Mouse (Mus musculus): ENCODE measurements around the gene Exosc3.
"Not testable (repeated sequence)": the region's sequence is repeated elsewhere in the genome, so short reads cannot be mapped to it uniquely, and the experiment has no call there.

Exosc3 gene

DNA sequence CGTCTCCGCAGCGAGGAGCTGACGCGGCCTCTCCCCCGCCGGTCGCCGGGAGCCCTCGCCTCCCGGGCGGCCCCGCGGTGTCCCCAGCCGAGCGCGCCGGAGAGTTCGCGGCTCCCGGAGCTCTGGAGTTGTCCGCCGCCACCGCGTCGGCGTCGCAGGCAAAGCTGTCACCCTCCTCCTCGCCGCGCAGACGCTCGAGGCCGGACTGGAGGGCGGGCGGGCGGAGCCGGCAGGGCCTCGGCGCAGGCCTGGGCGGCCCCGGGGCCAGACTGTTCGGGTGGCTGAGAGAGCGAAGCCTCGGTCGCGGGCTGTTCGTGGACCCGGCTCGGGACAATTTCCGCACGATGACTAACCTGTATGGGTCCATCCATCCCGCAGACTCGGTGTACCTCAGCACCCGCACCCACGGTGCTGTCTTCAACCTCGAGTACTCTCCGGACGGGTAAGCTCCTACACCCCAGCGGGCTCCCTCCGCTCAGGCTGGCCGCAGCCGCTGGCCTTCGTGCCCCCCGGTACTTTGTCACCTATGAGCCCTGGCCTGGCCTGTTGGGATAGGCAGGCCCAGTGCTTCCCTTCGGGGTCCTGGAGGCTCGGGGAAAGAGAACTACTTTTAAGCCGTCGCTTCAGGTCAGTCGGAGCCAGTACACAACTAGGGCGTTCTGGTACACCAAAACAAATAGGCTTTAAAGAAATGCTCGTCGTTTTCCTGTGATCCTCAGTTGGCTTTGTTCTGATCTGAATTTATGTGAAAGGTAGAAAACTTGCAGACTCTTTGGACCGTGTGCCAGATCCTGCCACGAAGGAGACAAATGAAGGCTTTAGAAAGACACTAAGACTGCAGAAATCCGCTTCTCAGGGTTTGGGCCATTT lies at the start of gene Exosc3:
Exosc3 (minus strand) TSS at position 447 of the 870 bp plus-strand sequence.
- DNase-seq (ENCODE audit: low spot score) = peak; percentile 14

DNA sequence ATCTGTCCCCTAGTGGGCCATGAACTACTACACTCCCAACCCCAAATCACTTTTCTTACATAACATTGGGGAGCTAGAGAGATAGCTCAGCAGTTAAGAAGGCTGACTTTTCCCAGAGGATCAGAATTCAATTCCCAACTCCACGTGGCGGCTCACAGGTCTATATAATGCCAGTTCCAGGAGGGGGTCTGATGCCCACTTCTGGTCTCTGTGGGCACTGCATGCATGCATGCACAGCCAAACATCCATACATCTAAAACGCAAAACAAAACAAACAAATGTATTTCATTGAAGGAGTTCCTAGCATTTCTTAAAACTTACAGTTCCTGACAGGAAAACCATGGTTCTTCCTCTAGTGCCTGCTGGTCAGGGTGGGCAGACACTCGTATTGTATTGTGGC lies 49.6 kb upstream of the Exosc3 start:
- no peak for DNase-seq (ENCODE audit: low spot score)

DNA sequence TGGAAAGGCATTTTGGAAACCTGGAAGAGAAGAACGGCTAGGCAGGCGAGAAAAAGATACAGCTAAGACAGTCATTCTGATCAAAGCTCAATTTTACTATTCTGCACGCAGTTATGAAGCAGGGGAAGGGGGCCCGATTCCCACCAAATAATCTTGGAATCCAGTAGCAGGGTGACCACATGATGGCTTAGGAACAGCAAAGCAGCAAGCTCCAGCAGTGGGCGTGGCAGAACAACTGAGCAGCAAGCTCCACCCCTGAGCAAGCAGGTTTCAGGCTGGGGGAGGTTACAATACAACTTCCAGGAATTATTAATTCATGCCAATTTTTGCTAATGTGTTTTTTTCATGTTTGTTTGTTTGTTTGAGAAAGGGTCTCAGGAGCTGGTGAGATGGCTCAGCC lies 44.8 kb upstream of the Exosc3 start:
- not testable (repeated sequence) for DNase-seq (ENCODE audit: low spot score)

DNA sequence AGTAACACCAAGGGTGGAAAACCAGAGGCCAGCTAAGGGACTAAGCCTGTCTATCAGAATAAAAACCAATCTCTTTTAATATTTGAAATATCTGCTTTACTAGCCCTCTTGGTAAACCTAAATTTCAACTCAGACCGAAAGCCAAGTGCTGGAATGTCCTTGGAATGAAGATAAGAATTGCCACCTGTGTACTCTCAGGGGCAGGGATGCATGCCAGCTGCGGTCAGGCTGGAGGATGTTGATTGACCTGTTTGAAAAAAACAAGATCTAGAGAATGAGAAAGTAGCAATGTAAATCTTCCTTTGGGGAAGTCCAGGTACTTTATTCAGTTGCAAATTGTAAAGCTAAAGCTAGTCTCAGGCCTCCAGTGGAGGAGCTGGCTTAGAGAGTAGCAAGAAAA lies 39.6 kb upstream of the Exosc3 start:
- DNase-seq (ENCODE audit: low spot score) = not testable (repeated sequence)

DNA sequence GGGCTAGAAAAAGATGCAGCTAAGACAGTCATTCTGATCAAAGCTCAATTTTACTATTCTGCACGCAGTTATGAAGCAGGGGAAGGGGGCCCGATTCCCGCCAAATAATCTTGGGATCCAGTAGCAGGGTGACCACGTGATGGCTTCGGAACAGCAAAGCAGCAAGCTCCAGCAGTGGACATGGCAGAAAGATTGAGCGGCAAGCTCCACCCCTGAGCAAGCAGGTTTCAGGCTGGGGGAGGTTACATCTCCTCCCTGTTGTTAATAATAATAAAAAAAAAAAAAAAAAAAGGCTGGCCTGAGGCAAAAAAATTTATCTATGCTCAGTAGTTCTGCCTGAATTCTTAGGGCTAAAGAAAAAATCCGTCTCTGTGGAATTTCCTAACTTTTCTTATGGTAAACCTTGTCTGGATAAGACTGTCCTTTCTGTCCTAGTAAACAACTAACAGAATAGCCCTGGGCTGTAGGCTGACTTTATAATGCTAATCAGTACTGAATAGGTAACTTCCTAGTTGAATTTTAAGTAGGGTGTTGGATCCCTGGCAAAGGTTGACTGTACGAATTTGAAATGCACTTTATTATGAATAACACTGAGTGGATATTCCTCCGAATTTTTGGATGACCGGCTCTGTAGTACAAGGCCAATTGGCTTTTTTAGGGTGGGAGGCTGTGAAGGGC lies 38.5 kb upstream of the Exosc3 start:
- DNase-seq (ENCODE audit: low spot score) = not testable (repeated sequence)

DNA sequence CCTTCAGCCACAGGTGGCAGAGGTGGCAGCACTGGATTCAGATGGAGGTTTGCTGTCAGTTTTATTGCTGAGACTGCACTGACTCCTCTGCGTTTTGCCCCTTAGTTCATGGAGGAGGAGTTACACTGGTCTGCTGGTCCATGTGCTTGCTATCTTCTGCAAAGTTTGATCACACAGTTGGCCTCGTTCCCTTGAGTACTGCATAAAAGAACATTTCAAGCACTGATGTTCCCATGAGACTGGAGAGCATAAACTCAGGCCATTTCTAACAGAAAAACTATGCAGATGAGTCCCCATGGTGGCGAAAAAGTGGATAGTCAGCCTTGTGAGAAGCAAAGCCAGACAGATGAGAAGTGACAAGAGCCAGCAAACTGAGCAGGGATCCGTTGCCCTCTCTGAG lies 34.0 kb upstream of the Exosc3 start:
- no peak for DNase-seq (ENCODE audit: low spot score)

DNA sequence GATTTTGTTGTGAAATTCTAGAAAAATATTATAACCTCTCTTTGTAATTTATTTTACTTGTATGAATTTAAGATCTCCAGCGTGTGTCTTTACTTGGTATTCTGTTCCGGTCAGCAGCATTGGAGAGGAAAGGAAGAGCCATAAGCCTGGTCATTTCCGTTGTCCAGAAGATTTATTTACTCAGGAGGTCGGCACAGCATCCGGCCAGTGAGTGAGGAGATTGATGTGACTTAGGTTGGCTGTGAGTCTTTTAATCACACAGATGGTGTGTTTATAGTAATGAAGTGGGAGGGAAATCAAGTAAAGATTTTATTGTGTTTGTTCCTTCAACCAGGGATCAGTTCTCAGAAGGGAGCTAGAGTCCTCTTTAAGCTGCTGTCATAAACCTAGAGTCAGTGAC lies 32.3 kb upstream of the Exosc3 start:
- no peak for DNase-seq (ENCODE audit: low spot score)

DNA sequence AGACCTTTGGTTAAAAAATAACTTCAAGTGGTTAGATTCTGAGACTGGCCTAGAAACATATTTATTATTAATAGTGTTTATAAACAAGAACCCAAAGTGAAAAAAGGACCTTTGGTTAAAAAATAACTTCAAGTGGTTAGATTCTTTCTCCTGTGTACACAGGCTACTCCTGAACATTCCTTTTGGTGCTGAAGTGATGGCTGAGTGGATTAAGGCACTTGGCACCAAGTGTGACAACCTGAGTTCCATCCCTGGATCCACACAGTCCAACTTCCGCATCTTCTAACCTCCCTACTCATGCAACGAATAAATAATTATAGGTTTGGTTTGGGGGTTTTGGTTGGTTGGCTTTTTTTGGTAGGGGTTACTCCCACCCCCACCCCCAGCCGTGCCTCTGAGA lies 28.7 kb upstream of the Exosc3 start:
- no peak for DNase-seq (ENCODE audit: low spot score)

DNA sequence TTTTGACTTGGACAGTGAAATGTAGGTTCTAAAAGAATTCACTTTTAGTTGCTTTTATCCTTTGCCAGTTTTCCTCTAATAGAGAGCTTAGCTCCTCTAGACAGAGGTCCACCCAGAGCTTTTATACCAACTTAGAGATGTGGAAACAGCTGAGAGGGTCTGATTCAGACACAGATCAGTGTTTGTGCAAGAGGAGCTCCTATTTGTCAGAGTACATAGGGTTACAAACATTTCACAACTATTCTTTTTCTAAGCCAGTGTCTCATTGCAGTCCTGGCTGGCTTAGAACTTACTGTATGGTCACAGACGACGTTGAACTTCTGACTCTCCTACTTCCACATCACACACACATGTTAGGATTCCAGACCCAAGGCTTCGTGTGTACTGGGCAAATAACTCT lies 14.1 kb upstream of the Exosc3 start:
- DNase-seq (ENCODE audit: low spot score) = no peak

DNA sequence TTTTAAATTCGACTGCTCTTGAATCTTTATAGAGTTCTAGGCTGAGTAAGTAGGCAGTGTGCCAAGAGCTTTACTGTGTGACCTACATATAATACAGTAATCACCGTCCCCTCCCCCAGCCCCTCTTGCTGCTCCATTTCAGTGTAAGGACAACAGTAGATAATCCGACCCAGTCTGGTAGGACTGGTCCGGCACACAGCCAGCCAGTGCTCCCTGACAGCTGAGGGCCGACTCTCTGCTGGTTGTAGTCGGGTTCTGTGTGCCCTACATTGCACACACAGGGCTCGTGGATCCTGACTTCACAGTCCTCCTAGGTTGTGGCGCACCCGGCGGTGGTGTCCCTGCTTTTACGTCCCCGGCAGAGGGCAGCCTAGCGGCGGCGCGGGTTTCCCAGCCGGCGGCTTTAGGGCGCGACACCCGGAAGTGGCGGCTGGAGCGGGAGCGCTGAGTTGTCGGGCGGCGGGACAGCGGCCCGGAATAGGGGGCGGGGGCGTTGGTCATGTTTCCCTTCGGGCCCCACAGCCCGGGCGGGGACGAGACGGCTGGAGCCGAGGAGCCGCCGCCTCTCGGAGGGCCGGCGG lies 773 bp downstream of the Exosc3 start, which contains the start of gene Dcaf10:
Dcaf10 (plus strand) TSS at position 433 of the 581 bp plus-strand sequence.
- DNase-seq (ENCODE audit: low spot score) = peak; percentile 80

DNA sequence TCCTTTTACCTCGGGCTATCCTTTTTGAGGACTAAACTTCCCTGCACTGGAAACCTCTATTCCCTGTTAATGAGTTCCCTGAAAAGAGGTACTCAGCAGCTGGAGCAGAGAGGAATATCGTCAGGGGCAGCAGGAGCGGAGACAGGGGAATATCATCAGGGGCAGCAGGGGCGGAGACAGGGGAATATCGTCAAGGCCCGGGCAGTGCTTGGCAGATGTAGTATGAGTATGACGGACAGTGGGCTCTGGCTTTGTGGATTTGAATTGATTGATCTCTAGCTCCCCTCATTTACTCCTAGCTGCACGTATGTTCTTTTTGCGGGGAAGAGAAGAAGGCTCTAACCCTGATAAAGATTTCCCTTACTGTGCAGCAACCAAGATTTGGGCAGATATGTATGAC lies 1.3 kb downstream of the Exosc3 start:
- no peak for DNase-seq (ENCODE audit: low spot score)

DNA sequence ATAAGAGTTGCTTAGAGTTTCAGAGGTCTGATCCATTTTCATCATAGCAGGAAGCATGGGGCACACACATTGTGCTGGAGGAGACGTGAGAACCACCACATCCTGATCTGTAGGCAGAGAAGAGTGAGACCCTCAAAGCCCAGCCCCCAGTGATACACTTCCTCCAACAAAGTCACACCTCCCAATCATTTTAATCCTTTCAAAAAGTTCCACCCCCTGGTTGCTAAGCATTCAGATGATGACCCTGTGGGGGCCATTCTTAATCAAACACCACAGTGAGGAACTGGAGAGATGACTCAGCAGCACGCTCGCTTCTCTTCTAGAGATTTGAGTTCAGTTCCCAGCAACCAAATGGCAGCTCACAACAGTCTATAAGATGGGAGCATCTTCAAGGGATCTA lies 10.1 kb downstream of the Exosc3 start:
- DNase-seq (ENCODE audit: low spot score) = no peak

DNA sequence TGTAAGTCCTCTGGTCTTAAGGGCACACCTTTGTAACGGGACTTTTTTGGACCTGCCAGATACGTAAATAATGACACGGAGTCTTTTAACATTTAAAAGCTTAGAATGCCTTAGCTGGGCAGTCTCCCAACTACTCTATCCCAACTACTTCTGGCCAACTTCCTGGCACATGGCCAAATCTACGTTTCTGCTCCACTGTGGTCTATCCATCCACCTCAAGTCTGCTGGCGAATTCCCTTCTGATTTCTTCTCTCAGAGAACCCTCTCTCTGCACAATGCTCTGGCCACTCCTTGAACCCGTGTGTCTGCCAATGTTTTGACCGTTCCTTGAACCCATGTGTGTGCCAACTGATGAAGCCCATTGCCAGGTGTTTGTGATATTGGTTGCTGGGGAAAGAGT lies 11.4 kb downstream of the Exosc3 start:
- no peak for DNase-seq (ENCODE audit: low spot score)

DNA sequence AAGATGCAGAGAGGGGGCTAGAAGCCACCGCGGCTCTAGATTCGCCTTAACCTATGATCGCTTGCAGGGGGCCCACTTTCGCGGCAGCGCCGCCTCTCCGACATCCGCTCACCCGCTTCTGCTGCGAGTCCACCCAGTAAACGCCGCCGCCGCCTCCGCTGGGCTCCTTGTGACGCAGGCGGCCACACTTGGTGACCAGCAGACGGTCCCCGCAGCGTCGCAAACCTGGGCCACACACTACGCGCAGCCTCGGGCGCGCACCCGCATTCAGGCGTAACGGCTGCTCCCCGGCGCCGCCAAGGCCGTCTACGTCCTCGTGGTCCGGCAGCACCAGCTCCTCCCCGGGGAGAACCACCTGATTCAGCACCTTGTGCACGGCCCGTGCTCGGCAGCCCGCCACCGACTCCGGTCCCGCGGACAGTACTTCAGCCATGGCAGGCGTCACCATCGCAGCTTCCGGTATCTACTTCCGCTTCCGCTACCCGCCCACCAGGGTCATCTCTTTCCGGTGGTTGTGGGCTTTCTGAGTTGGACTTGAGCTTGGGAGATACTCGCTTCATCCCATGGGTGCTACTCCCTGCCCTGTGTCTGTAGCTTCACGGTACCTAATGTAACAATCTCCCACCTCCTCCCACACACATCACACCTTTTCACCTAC lies 22.2 kb downstream of the Exosc3 start:
- DNase-seq (ENCODE audit: low spot score) = peak; percentile 81

DNA sequence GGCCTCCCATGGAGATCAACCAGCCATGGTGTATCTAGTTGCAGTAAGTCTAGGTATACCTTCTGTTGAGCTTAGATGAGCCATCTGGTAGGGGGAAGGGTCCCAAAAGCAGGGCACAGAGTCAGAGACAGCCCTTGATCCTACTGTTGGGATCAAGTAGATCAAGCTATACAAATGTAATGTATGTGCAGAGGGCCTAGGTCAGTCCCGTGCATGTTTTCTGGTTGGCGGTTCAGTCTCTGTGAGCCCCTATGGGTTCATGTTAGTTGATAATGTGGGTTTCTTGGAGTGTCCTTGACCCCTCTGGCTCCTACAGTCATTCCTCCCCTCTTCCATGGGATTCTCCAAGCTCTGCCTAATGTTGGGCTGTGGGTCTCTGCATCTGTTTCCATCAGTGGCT lies 31.5 kb downstream of the Exosc3 start:
- DNase-seq (ENCODE audit: low spot score) = no peak

DNA sequence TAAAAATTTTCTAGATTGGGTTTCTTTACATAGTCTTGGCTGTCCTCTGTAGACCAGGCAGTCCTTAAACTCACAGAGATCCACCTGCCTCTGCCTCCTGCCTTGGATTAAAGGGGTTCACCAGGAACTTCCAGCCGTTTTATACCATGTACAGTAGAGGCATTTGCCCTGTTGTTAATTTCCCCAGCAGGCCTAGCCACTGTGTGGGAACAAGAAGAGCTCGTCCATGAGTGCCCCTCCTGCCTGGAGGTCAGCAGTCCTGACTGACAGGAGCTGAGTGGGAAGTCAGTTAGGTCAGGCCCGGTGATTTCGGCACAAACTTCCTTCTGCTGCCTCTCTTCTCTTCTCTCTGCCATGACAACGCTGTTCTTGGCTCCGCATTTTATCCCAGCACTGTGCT lies 33.9 kb downstream of the Exosc3 start:
- DNase-seq (ENCODE audit: low spot score) = no peak

DNA sequence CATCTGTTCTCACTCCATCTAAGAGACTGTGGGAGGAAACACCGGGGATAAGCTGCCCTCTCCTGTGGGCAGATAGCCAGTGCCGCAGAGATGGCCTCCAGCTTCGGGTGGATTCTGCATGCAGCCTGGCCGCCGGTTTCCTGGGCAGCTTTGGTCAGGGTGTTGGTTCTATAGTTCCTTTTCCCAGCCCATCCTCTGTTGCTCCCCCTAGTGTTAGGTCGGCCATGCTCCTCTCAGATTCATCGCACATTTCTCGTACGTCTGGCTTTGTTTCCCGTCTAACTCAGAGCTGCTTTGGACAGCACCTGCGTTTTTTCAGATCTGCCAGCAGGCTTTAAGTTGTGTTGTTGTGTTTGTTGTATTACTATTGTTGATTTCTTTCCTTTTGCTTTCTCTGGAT lies 34.5 kb downstream of the Exosc3 start:
- DNase-seq (ENCODE audit: low spot score) = no peak

DNA sequence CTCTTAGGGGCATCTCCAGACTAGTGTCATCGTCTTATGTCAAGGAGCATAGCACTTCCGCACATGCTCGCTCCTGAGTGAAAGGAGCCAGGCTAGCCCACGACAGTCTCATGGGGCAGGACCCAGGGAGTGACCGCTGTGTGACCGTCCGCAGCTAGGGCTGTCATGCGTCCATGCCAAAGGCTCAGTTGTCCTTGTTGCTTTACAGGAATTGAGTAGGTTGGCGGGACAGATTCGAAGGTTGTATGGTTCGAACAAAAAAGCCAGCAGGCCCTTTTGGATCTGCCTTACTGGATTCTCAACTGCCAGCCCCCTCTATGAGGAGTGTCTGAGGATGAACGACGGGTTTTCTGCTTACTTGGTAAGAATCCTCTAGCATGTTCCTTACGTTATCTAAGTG lies 37.0 kb downstream of the Exosc3 start:
- no peak for DNase-seq (ENCODE audit: low spot score)

DNA sequence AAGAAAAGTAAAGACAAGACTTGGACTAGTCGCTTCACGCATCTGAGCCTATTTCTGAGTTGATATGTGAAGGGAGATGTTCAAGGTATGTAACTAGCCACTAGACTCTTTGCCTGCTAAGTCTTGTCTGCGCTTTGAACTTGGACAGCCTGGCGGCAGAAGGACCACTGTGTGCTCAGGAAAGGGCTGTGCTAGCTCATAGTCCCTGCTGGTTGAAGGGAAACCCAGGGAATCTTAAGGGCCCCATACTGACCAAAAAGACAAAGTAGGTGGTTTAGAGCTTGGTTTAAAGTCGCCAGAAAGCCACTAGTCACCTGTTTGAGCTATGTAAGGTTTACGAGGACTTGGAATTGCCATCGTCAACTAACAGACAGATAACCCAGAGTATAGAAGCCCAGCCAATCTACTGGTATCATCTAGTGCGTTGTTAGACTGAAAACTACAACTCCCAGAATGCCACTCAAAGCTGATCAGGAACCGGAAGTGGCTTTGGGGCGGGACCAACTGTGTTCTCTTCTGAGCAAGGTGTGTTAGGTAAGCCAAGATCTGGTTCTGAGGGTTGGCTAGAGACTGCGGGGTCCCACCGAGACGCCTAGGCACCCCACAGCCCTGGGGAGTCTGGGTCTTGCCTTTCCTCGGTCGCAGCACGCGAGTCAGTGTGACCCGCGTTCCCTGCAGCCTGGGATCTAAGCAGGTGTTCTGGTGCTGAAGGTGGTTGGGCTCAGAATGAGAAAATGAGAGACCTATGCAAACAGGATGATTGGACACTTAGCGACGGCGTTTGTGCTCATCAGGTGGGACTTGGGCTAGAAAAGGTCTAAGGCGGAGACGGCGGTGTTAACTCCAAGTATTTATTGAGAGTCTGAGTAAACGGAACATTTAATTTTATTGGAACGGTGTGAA lies 45.6 kb downstream of the Exosc3 start, which contains the start of gene Trmt10b:
Trmt10b (plus strand) TSS at position 466 of the 903 bp plus-strand sequence.
- DNase-seq (ENCODE audit: low spot score) = peak; percentile 80

DNA sequence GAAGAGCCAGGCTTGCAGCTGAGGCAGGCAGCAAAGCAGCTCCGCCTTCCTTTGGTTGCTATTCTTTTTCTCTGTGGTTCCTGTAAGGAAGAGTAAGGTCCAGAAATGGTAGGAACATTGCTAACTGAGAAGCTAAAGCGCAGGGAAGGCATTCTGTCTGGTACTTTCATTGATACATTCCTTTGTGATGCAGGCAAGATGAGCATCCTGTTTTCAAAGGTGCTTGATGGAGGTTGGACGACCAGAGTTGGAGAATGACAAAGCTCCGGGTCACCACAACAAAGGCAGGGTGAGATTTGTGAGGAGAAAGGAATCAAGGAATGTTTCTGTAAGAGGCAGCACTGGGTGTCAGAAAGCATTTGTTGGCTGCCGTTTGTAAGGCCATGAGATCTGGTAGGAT lies 54.6 kb downstream of the Exosc3 start:
- no peak for DNase-seq (ENCODE audit: low spot score)

DNA sequence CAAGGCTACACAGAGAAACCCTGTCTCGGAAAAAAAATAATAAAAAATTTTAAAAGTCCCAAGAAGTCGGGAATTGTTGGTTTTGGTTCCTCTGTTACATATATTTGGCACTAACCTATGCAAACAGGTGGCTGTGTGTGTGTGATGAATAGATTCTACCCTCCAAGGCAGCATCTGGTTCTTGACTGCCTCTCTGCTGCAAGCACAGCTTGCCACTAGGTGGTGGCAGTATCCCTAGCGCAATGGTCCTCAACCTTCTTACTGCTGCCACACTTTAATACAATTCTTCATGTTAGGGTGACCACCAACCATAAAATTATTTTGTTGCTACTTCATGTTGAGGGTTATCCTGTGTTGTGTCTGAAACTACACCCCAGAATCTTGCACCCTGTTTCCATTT lies 56.2 kb downstream of the Exosc3 start:
- DNase-seq (ENCODE audit: low spot score) = no peak

All from left cerebral cortex, adult 11 months (tissue).